Mouse (Mus musculus) heart, adult 8-10 months (tissue): ENCODE data around the gene Klra7. TPM values are rescaled to one million over a fixed set of nuclear protein-coding genes. Genes with fewer than 3 reads are reported as not detected.
"Not testable (repeated sequence)": the region's sequence is repeated elsewhere in the genome, so short reads cannot be mapped to it uniquely, and the experiment has no call there.

ENCODE experiments used
- DNase-seq: peaks from one replicate; pipeline ENCODE4 v3.0.0; 2022; ENCODE audit warnings: low spot score
- total RNA-seq, 4 experiments: library from RNA; stranded (reverse); gene quantifications; 2 replicates each; pipeline ENCODE4 v1.2.4; 2022

Klra7 gene
- total RNA-seq, result not detected

- DNase-seq, result no peak
These were observed at the start of gene Klra7 for GRCm38 (mm10) chr6:130233222-130233621. Gene Klra7 (minus strand): TSS chr6:130233322.

- DNase-seq, result not testable (repeated sequence)
These were observed 48.7 kb upstream of the Klra7 start, which contains the start of gene Klra10 for GRCm38 (mm10) chr6:130281828-130282227. Gene Klra10 (minus strand): TSS chr6:130281928.

- no peak for DNase-seq
These were observed 22.2 kb upstream of the Klra7 start for GRCm38 (mm10) chr6:130255326-130255725.

GRCm38 (mm10) chr6:130237536-130237935 lies 4.4 kb upstream of the Klra7 start:
- no peak for DNase-seq

- DNase-seq, result no peak
These were observed 3.5 kb upstream of the Klra7 start for GRCm38 (mm10) chr6:130236635-130237034.

GRCm38 (mm10) chr6:130197453-130197852 lies 35.7 kb downstream of the Klra7 start:
- not testable (repeated sequence) for DNase-seq

- DNase-seq, result not testable (repeated sequence)
These were observed 40.1 kb downstream of the Klra7 start, which contains the start of gene Klra9 for GRCm38 (mm10) chr6:130193012-130193411. Gene Klra9 (minus strand): TSS chr6:130193112.

Other genes starting within 250 kb of the Klra7 start
- not detected for gene Klra6, start 206.4 kb downstream of the Klra7 start, total RNA-seq
- not detected for gene Klra4, start 166.1 kb downstream of the Klra7 start, total RNA-seq
- gene Klra8, start 103.4 kb downstream of the Klra7 start, total RNA-seq, result under 1 TPM; 0.37 to 0.76 (median 0.56) TPM
- gene Klra9, start 40.2 kb downstream of the Klra7 start, total RNA-seq, result 1 to 10 TPM; 2.1 to 3.6 (median 2.7) TPM
- gene Klra10, start 48.6 kb upstream of the Klra7 start, total RNA-seq, result 1 to 10 TPM in 1 of 4 experiments, under 1 TPM in 3; 0.34 to 1.0 (median 0.89) TPM
- gene Klra3, start 104.3 kb upstream of the Klra7 start, total RNA-seq, result not detected
- not detected for gene Klra1, start 153.6 kb upstream of the Klra7 start, total RNA-seq